ENCODE assay signal across 8 mouse cellular contexts in genomic region chr2:158228670-158229502, GRCm38 (mm10). TPM values are rescaled to one million over a fixed set of nuclear protein-coding genes. Genes with fewer than 3 reads are reported as not detected.
DNase-seq lines count a peak whose midpoint lies in the region; ATAC-seq and TF ChIP-seq lines count a peak whose summit lies in the region.

Gene D630003M21Rik, minus strand, starts transcription at chr2:158229222.

- H3K79me2 ChIP-seq in MEL (ENCODE audit: control insufficient read depth, insufficient read depth, low read length, poor library complexity), result no peaks in the 10 kb centered on the region

- no peak for TF ChIP-seq CTCF in cerebellum, adult 2 months (IDR thresholded peaks at IDR 0.05; ENCODE audit: borderline replicate concordance, insufficient read depth, low read depth, low read length)
- TF ChIP-seq CTCF in MEL (IDR thresholded peaks at IDR 0.05 in 2 of 3, conservative IDR thresholded peaks at IDR 0.05 in 1 of 3; ENCODE audit: control insufficient read depth in 1 of 3, insufficient read depth in 1 of 3, low read depth in 2 of 3, low read length in 3 of 3, poor library complexity in 1 of 3, severe bottlenecking in 1 of 3), result no peak
- TF ChIP-seq CTCF in lung, postnatal 0 days (IDR thresholded peaks at IDR 0.05), result no peak

- 4% methylated on average over 38 of the region's 55 CpGs for WGBS in cerebellum, adult 2 months
- under 1% methylated on average over 39 of the region's 55 CpGs for WGBS in forebrain, embryonic 12.5 days
- whole genome bisulfite sequencing in intestine, embryonic 16.5 days, result under 1% methylated on average over 43 of the region's 55 CpGs
- WGBS in lung, postnatal 0 days, result 1% methylated on average over 38 of the region's 55 CpGs

- peak within 1 kb of the TSS; percentile 89 for H3K4me2 ChIP-seq in forebrain, embryonic 12.5 days
- peak within 1 kb of the TSS; percentile 95 for H3K4me2 ChIP-seq in intestine, embryonic 16.5 days (ENCODE audit: low read depth, low read length)
- H3K4me2 ChIP-seq in lung, postnatal 0 days (replicated peaks; ENCODE audit: low read depth, low read length), result peak within 1 kb of the TSS; percentile 53

- H3K4me3 ChIP-seq in cerebellum, adult 2 months (replicated peaks; ENCODE audit: insufficient read depth, low read depth, low read length), result peak within 1 kb of the TSS; percentile 42
- no peak within 1 kb of the TSS for H3K4me3 ChIP-seq in MEL (ENCODE audit: control insufficient read depth in 1 of 2, insufficient read depth in 1 of 2, low read depth in 2 of 2, low read length in 2 of 2)
- H3K4me3 ChIP-seq in forebrain, embryonic 12.5 days (replicated peaks), result peak within 1 kb of the TSS; percentile 49
- peak within 1 kb of the TSS; percentile 52 for H3K4me3 ChIP-seq in intestine, embryonic 16.5 days (ENCODE audit: low read length)
- peak within 1 kb of the TSS; percentile 24 for H3K4me3 ChIP-seq in lung, postnatal 0 days (ENCODE audit: low read depth, low read length)

- TF ChIP-seq POLR2A in cerebellum, adult 2 months (IDR thresholded peaks at IDR 0.05; ENCODE audit: borderline replicate concordance, insufficient read depth, low read length), result no peak
- no peak for TF ChIP-seq POLR2A in MEL (IDR thresholded peaks at IDR 0.05; ENCODE audit: control insufficient read depth in 1 of 2, insufficient read depth in 1 of 2, low read depth in 1 of 2, low read length in 2 of 2, poor library complexity in 1 of 2)

- TF ChIP-seq EP300 in MEL (IDR thresholded peaks at IDR 0.05; ENCODE audit: low read depth in 1 of 2, low read length in 2 of 2), result no peak
- no peak for TF ChIP-seq EP300 in lung, postnatal 0 days (IDR thresholded peaks at IDR 0.05)

- no peak within 1 kb of the TSS for H3K9ac ChIP-seq in MEL (ENCODE audit: control insufficient read depth, low read depth, low read length, poor library complexity, severe bottlenecking)
- peak within 1 kb of the TSS; percentile 63 for H3K9ac ChIP-seq in forebrain, embryonic 12.5 days
- H3K9ac ChIP-seq in intestine, embryonic 16.5 days (ENCODE audit: low read depth, low read length), result peak within 1 kb of the TSS; percentile 53
- H3K9ac ChIP-seq in lung, postnatal 0 days (replicated peaks; ENCODE audit: low read depth), result no peak within 1 kb of the TSS

- TF ChIP-seq RAD21 in MEL (IDR thresholded peaks at IDR 0.05; ENCODE audit: low read depth, low read length), result no peak

- no peaks in the 10 kb centered on the region for H3K9me3 ChIP-seq in MEL (replicated peaks; ENCODE audit: insufficient read depth, low read length)
- H3K9me3 ChIP-seq in forebrain, embryonic 12.5 days, result no peaks in the 10 kb centered on the region
- no peaks in the 10 kb centered on the region for H3K9me3 ChIP-seq in intestine, embryonic 16.5 days (ENCODE audit: control insufficient read depth, low read length)
- H3K9me3 ChIP-seq in lung, postnatal 0 days (ENCODE audit: low read length), result no peaks in the 10 kb centered on the region

- DNase-seq in cerebellum, adult 2 months, result no peak
- DNase-seq in cerebellum, adult 8-10 months, result no peak
- no peak for DNase-seq in MEL (ENCODE audit: low read depth, low spot score)
- DNase-seq in lung, postnatal 0 days (ENCODE audit: low spot score), result peak; percentile 35
- DNase-seq in yolk sac, embryonic 10.5 days (ENCODE audit: low spot score), result peak; percentile 49
- DNase-seq in thymus, postnatal 10 days (ENCODE audit: low spot score in 2 of 2), result no peak

- peaks cover 4% of the 10 kb centered on the region; the same call in 1 of the 2 replicates for H3K4me1 ChIP-seq in cerebellum, adult 2 months (ENCODE audit: control insufficient read depth, insufficient read depth, low read length)
- H3K4me1 ChIP-seq in MEL (ENCODE audit: control insufficient read depth in 1 of 2, insufficient read depth in 2 of 2, low read length in 2 of 2), result no peaks in the 10 kb centered on the region
- H3K4me1 ChIP-seq in forebrain, embryonic 12.5 days, result peaks cover 23% of the 10 kb centered on the region
- peaks cover 13% of the 10 kb centered on the region for H3K4me1 ChIP-seq in intestine, embryonic 16.5 days (ENCODE audit: control insufficient read depth, insufficient read depth, low read length)
- H3K4me1 ChIP-seq in lung, postnatal 0 days (ENCODE audit: insufficient read depth, low read depth, low read length), result no peaks in the 10 kb centered on the region

- H3K36me3 ChIP-seq in MEL (ENCODE audit: control insufficient read depth in 1 of 2, insufficient read depth in 2 of 2, low read length in 2 of 2), result no peaks in the 10 kb centered on the region
- no peaks in the 10 kb centered on the region for H3K36me3 ChIP-seq in forebrain, embryonic 12.5 days (replicated peaks)
- H3K36me3 ChIP-seq in intestine, embryonic 16.5 days (ENCODE audit: control insufficient read depth, insufficient read depth, low read length), result no peaks in the 10 kb centered on the region
- no peaks in the 10 kb centered on the region for H3K36me3 ChIP-seq in lung, postnatal 0 days (ENCODE audit: insufficient read depth, low read length)

- H3K27ac ChIP-seq in cerebellum, adult 2 months (ENCODE audit: insufficient read depth, low read length), result no peak within 1 kb of the TSS
- no peak within 1 kb of the TSS for H3K27ac ChIP-seq in MEL (ENCODE audit: control insufficient read depth, low read depth, low read length)
- H3K27ac ChIP-seq in forebrain, embryonic 12.5 days, result peak within 1 kb of the TSS; percentile 58
- no peak within 1 kb of the TSS for H3K27ac ChIP-seq in intestine, embryonic 16.5 days (ENCODE audit: low read length)
- no peak within 1 kb of the TSS for H3K27ac ChIP-seq in lung, postnatal 0 days (ENCODE audit: low read length)

- no peaks in the 10 kb centered on the region for H3K27me3 ChIP-seq in cerebellum, adult 2 months (ENCODE audit: control insufficient read depth, insufficient read depth, low read length)
- peaks cover 0 to 5% of the 10 kb centered on the region in 2 experiments; a peak in 3 of 4 replicates for H3K27me3 ChIP-seq in MEL (ENCODE audit: control insufficient read depth in 1 of 2, insufficient read depth in 2 of 2, low read length in 2 of 2)
- H3K27me3 ChIP-seq in forebrain, embryonic 12.5 days, result no peaks in the 10 kb centered on the region; the same call in 1 of the 2 replicates
- H3K27me3 ChIP-seq in intestine, embryonic 16.5 days (replicated peaks; ENCODE audit: control insufficient read depth, insufficient read depth, low read length), result no peaks in the 10 kb centered on the region; the same call in 1 of the 2 replicates
- no peaks in the 10 kb centered on the region for H3K27me3 ChIP-seq in lung, postnatal 0 days (replicated peaks; ENCODE audit: insufficient read depth, low read length)

- peak; percentile 88 for ATAC-seq in forebrain, embryonic 12.5 days (ENCODE audit: low FRiP score)
- peak; percentile 76 for ATAC-seq in intestine, embryonic 16.5 days
- ATAC-seq in lung, postnatal 0 days, result peak; percentile 57

TF ChIP-seq in MEL, 35 proteins besides CTCF, POLR2A, EP300 and RAD21:
- TF ChIP-seq USF1 (IDR thresholded peaks at IDR 0.05; ENCODE audit: low read depth, low read length) (no peak), ZNF384 (IDR thresholded peaks at IDR 0.05; ENCODE audit: low read depth, low read length) (peak; percentile 28; the same call in 1 of the 2 replicates), TAL1 (IDR thresholded peaks at IDR 0.05; ENCODE audit: low read length) (no peak), TCF12 (IDR thresholded peaks at IDR 0.05; ENCODE audit: low read depth, low read length) (no peak)

RNA-seq across cellular contexts. Expression of gene D630003M21Rik, which starts in this region (rescaled TPM):
- 2.3 and 2.4 TPM in 2 replicates for polyA plus RNA-seq in cerebellum, adult 2 months (2012; rRNA removed)
- total RNA-seq in MEL (2012; rRNA removed), result not detected in 2 replicates
- polyA plus RNA-seq in MEL (2012; ENCODE audit: insufficient read depth in 1 of 2, insufficient read length in 2 of 2, low read depth in 1 of 2, low replicate concordance in 2 of 2, missing spikeins in 1 of 2), result under 1 TPM in 1 of 2 experiments, not detected in 1; 0.10 TPM
- 3.3 and 3.4 TPM in 2 replicates for polyA plus RNA-seq in forebrain, embryonic 12.5 days (2016; fragmentation: Nextera tagmentation; extraction: Ambion mirVana)
- 2.8 and 2.9 TPM in 2 replicates for polyA plus RNA-seq in intestine, embryonic 16.5 days (2015; fragmentation: Nextera tagmentation; extraction: Ambion mirVana)
- 0.85 and 0.87 TPM in 2 replicates for polyA plus RNA-seq in lung, postnatal 0 days (2015; fragmentation: Nextera tagmentation; extraction: Ambion mirVana)

Comparison
In these comparisons a context has a peak if more than half of its experiments do, and no peak if none do; other contexts are left out.
1. Peak in DNase-seq, ATAC-seq, H3K4me3 ChIP-seq and H3K4me2 ChIP-seq in lung, postnatal 0 days; RNA of the gene not detected or under 1 TPM.
2. H3K4me3 ChIP-seq: peak in cerebellum, adult 2 months (single experiment), forebrain, embryonic 12.5 days (single experiment) and intestine, embryonic 16.5 days (single experiment); none in MEL (0 of 2).
3. H3K9ac ChIP-seq: peak in forebrain, embryonic 12.5 days (single experiment) and intestine, embryonic 16.5 days (single experiment); none in MEL (single experiment) and lung, postnatal 0 days (single experiment).
4. Peak in every context shown above with its lines, with median percentiles within 50 percentile points of each other: ATAC-seq and H3K4me2 ChIP-seq.